Mouse (Mus musculus) heart, adult 2 months (tissue): ENCODE data around the gene Card9. TPM values are rescaled to one million over a fixed set of nuclear protein-coding genes. Genes with fewer than 3 reads are reported as not detected.
"Not testable (repeated sequence)": the region's sequence is repeated elsewhere in the genome, so short reads cannot be mapped to it uniquely, and the experiment has no call there.

Experiments used
- DNase-seq, 2 experiments: peaks; one replicate each; pipeline ENCODE4 v3.0.0; 2021
- H3K27ac ChIP-seq: fragments of 200-600 bp; 2 replicates; pipeline ENCODE4 v1.8.1; 2022
- H3K27me3 ChIP-seq: fragments of 200-500 bp; 2 replicates; pipeline ENCODE4 v1.6.1; 2012; ENCODE audit warnings: mild to moderate bottlenecking, low read length, inconsistent platforms, mixed read lengths; ENCODE audit not compliant: control insufficient read depth, insufficient read depth
- H3K36me3 ChIP-seq: fragments of 200-500 bp; 2 replicates; pipeline ENCODE4 v1.6.1; 2012; ENCODE audit warnings: low read length, inconsistent platforms; ENCODE audit not compliant: control insufficient read depth, insufficient read depth
- H3K4me1 ChIP-seq: fragments of 200-500 bp; 2 replicates; pipeline ENCODE4 v1.6.1; 2011; ENCODE audit warnings: low read length; ENCODE audit not compliant: control insufficient read depth, insufficient read depth
- H3K4me3 ChIP-seq: fragments of 200-600 bp; 2 replicates; pipeline ENCODE4 v1.8.1; 2022
- H3K79me2 ChIP-seq: fragments of 200-500 bp; replicated peaks from 2 replicates; pipeline ENCODE4 v1.6.1; 2012; ENCODE audit warnings: mild to moderate bottlenecking, inconsistent platforms, low read length, moderate library complexity, mixed read lengths; ENCODE audit not compliant: control insufficient read depth, insufficient read depth
- H3K9ac ChIP-seq: fragments of 200-500 bp; 2 replicates; pipeline ENCODE4 v1.6.1; 2012; ENCODE audit warnings: low read depth, mild to moderate bottlenecking, control low read depth, inconsistent platforms, low read length, mixed read lengths
- CTCF ChIP-seq: fragments of 200-600 bp; IDR thresholded peaks from 2 replicates; pipeline ENCODE4 v1.8.1; 2022; ENCODE audit warnings: antibody characterized with exemption, mild to moderate bottlenecking, moderate library complexity
- EP300 ChIP-seq: fragments of 200-500 bp; IDR thresholded peaks from 2 replicates; pipeline ENCODE4 v1.6.1; 2011; ENCODE audit warnings: low read depth, low read length, control low read depth; ENCODE audit not compliant: insufficient read depth
- POLR2A ChIP-seq: fragments of 200-500 bp; IDR thresholded peaks from 2 replicates; pipeline ENCODE4 v1.6.1; 2011; ENCODE audit warnings: mild to moderate bottlenecking, low read depth, low read length, control low read depth; ENCODE audit not compliant: insufficient read depth
- WGBS: fragments of 180-500 bp; shearing (Covaris S2); methylation state at CpG from one replicate; pipeline ENCODE4 v1.1.7; 2018; 5-methylcytosine and 5-hydroxymethylcytosine counted together
- intact Hi-C: fragments of 180-260 bp; cut with DNase I; formaldehyde crosslinking; loops from one replicate; pipeline ENCODE4 v1.15.1; 2025
- polyA plus RNA-seq: library from polyadenylated mRNA; depleted of rRNA; stranded (reverse); fragments of >200 nt; gene quantifications from 2 replicates; pipeline ENCODE4 v1.2.3, GENCODE M21; 2012
- total RNA-seq, 2 experiments: library from RNA; stranded (reverse); gene quantifications; 2 replicates each; pipeline ENCODE4 v1.2.3; 2021

Gene Card9
- total and polyA plus RNA-seq, 3 experiments, result 1.0 to 4.1 (median 1.2) TPM

- intact Hi-C loops, result loop anchor here (5.0 to 10.0 kb wide), 2 partner anchors 37 to 154 kb away; partner anchors contain the start of genes Dnlz and Qsox2
- Histone ChIP-seq H3K79me2 (no peaks in the 10 kb centered on the region), H3K4me1 (peaks cover 3% of the 10 kb centered on the region), H3K9ac (peak within 1 kb of the TSS; percentile 99), H3K27ac (peak within 1 kb of the TSS; percentile 69), H3K36me3 (no peaks in the 10 kb centered on the region), H3K4me3 (peak within 1 kb of the TSS; percentile 94), H3K27me3 (no peaks in the 10 kb centered on the region)
- WGBS, result under 1% methylated on average over 60 of the region's 60 CpGs
- TF ChIP-seq EP300 (0 out of 2 replicates have a peak, but pooled peaks have one; percentile 4), CTCF (no peak), POLR2A (peak; percentile 79)
- DNase-seq, result peak; percentile 90 to 94
These were observed 28.5 kb upstream of the Card9 start, which contains the start of the genes Entr1 and Pmpca for GRCm38 (mm10) chr2:26389154-26389690. Entr1 (minus strand) TSS chr2:26389316. Pmpca (plus strand) TSS chr2:26389339.

GRCm38 (mm10) chr2:26388682-26389153 lies 28.0 kb upstream of the Card9 start:
- H3K4me1 ChIP-seq, result peaks cover 3% of the 10 kb centered on the region
- TF ChIP-seq CTCF (no peak), EP300 (no peak), POLR2A (no peak)
- H3K27ac ChIP-seq, result peak overlapping the region; percentile 69
- H3K27me3 ChIP-seq, result no peaks in the 10 kb centered on the region
- H3K9ac ChIP-seq, result peak overlapping the region; percentile 99
- DNase-seq, result no peak
- no peaks in the 10 kb centered on the region for H3K36me3 ChIP-seq
- H3K79me2 ChIP-seq, result no peaks in the 10 kb centered on the region
- WGBS, result 1% methylated on average over 45 of the region's 45 CpGs
- peak overlapping the region; percentile 94 for H3K4me3 ChIP-seq
- intact Hi-C loops, result loop anchor here (5.0 to 10.0 kb wide), 2 partner anchors 36 to 154 kb away; partner anchors contain the start of genes Dnlz and Qsox2

- no peaks in the 10 kb centered on the region for H3K36me3 ChIP-seq
- no peaks in the 10 kb centered on the region for H3K27me3 ChIP-seq
- no peak overlapping the region for H3K9ac ChIP-seq
- intact Hi-C loops, result loop anchor here (5.0 to 10.0 kb wide), 2 partner anchors 35 to 153 kb away; partner anchors contain the start of genes Dnlz and Qsox2
- no peak overlapping the region for H3K27ac ChIP-seq
- no peak overlapping the region for H3K4me3 ChIP-seq
- DNase-seq, result no peak
- TF ChIP-seq EP300 (no peak), CTCF (no peak), POLR2A (no peak)
- peaks cover 3% of the 10 kb centered on the region for H3K4me1 ChIP-seq
- H3K79me2 ChIP-seq, result no peaks in the 10 kb centered on the region
- 79% methylated on average over 3 of the region's 3 CpGs for WGBS
These were observed 27.0 kb upstream of the Card9 start for GRCm38 (mm10) chr2:26387713-26388112.

GRCm38 (mm10) chr2:26380871-26381270 lies 20.2 kb upstream of the Card9 start:
- H3K4me1 ChIP-seq, H3K36me3 ChIP-seq, H3K27me3 ChIP-seq, DNase-seq, H3K27ac ChIP-seq, H3K79me2 ChIP-seq: not testable (repeated sequence)
- peak overlapping the region; percentile 83 for H3K4me3 ChIP-seq
- WGBS, result 29% methylated on average over 6 of the region's 6 CpGs
- intact Hi-C loops, result loop anchor here (10.0 kb wide), 1 partner anchor 146 kb away; the partner anchor contains the start of gene Qsox2
- H3K9ac ChIP-seq, result peak overlapping the region; percentile 43; the same call in 1 of the 2 replicates

GRCm38 (mm10) chr2:26380131-26380771 lies 19.5 kb upstream of the Card9 start, which contains the start of gene Snapc4:
Snapc4 (minus strand) TSS chr2:26380653.
- peak; percentile 86 to 87 for DNase-seq
- intact Hi-C loops, result loop anchor here (10.0 kb wide), 1 partner anchor 145 kb away; the partner anchor contains the start of gene Qsox2
- under 1% methylated on average over 38 of the region's 38 CpGs for WGBS

GRCm38 (mm10) chr2:26372396-26372795 lies 11.7 kb upstream of the Card9 start:
- no peak for DNase-seq
- no peaks in the 10 kb centered on the region for H3K79me2 ChIP-seq
- WGBS, result 94% methylated on average over 8 of the region's 8 CpGs
- H3K4me1 ChIP-seq, result no peaks in the 10 kb centered on the region
- H3K4me3 ChIP-seq, result no peak overlapping the region
- no peaks in the 10 kb centered on the region for H3K36me3 ChIP-seq
- H3K27me3 ChIP-seq, result no peaks in the 10 kb centered on the region
- H3K9ac ChIP-seq, result no peak overlapping the region
- intact Hi-C loops, result no loop called here
- no peak overlapping the region for H3K27ac ChIP-seq
- TF ChIP-seq EP300, result no peak
- TF ChIP-seq CTCF, result no peak
- no peak for TF ChIP-seq POLR2A

More at GRCm38 (mm10) chr2:26380131-26380771, 19.5 kb upstream of the Card9 start, which contains the start of gene Snapc4:
- peak within 1 kb of the TSS; percentile 83 for H3K4me3 ChIP-seq
- H3K9ac ChIP-seq, result peak within 1 kb of the TSS; percentile 86
- peak within 1 kb of the TSS; percentile 4 for H3K27ac ChIP-seq
- 0 out of 2 replicates have a peak, but pooled peaks cover 3% of the 10 kb centered on the region for H3K79me2 ChIP-seq
- TF ChIP-seq CTCF (no peak), POLR2A (peak; percentile 58; the same call in 1 of the 2 replicates)
- no peaks in the 10 kb centered on the region for H3K27me3 ChIP-seq
- peaks cover 3% of the 10 kb centered on the region for H3K4me1 ChIP-seq
- no peaks in the 10 kb centered on the region for H3K36me3 ChIP-seq
